Mouse (Mus musculus): Measurements from ENCODE around the gene Otud5. TPM values are rescaled to one million over a fixed set of nuclear protein-coding genes. Genes with fewer than 3 reads are reported as not detected.
"Not testable (repeated sequence)": the region's sequence is repeated elsewhere in the genome, so short reads cannot be mapped to it uniquely, and the experiment has no call there.

Gene Otud5
- polyA plus RNA-seq, 1 experiment: 49.4 TPM

DNA sequence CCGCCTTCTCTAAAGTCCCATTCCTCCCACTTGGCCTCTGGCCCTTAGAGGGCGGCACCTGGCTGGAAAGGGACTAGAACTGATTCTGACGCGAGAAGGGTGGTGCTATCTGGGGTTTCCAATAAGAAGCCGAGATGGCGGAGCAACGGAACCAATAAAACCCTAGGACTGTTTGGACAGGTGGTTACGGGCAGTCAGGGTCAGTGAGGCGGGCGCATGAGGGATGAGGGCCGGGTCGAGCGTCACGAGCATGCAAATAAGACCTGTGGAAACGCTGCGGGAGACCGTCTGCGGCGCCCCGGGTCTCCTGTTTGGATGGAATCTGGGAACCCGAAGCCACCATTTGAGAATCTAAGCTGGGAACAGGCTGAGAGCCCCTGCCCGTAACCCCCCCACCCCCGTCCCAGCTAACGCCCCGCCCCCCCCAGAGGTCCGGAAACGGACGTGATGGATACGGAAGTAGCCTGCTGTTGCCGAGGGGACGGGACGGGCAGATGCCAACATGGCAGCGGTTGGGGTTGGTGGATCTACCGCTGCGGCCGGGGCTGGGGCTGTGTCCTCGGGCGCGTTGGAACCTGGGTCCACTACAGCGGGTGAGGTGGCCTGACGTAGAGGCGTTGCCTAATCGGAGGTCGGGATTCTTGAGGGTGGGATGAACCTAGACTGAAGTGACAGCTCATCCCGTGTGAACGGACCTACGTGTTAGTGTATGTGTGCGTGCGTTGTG, 42.8 kb downstream of the Otud5 start, which contains the start of gene Slc35a2:
TSS of gene Slc35a2 (plus strand) at position 188 of the 727 bp plus-strand sequence.
- 5% methylated on average over 41 of the region's 49 CpGs for WGBS
- Histone ChIP-seq H3K27ac (ENCODE audit: insufficient read depth, low read length) (peak within 1 kb of the TSS; percentile 94), H3K4me1 (ENCODE audit: control insufficient read depth, insufficient read depth, low read length) (no peaks in the 10 kb centered on the region), H3K4me3 (replicated peaks; ENCODE audit: insufficient read depth, low read depth, low read length) (peak within 1 kb of the TSS; percentile 99), H3K27me3 (ENCODE audit: control insufficient read depth, insufficient read depth, low read length) (no peaks in the 10 kb centered on the region)
- DNase-seq: peak; percentile 85 to 92
- TF ChIP-seq POLR2A (IDR thresholded peaks at IDR 0.05; ENCODE audit: borderline replicate concordance, insufficient read depth, low read length): peak; percentile 58
- no peak for TF ChIP-seq CTCF (IDR thresholded peaks at IDR 0.05; ENCODE audit: borderline replicate concordance, insufficient read depth, low read depth, low read length)

DNA sequence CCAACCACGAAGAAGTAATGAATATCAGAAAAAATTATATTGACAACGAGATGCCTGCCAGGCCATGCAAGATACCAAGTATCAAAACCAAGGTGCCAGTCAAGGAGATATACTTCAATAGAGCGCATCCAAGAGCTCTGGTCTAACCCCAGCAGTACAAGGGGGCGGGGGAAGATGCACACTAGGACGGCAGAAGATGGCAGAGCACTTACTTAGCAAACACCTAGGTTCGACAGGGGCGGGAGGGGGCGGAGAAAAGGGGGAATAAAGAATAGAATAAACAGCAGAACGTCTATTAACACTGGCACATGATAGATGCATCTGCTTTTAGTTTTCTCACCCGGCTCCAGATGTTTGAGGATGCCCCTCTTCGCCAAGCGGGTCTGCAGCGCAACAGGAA, 57.0 kb downstream of the Otud5 start:
- H3K4me3 ChIP-seq (replicated peaks; ENCODE audit: insufficient read depth, low read depth, low read length): peak overlapping the region; percentile 95
- 24% methylated on average over 13 of the region's 13 CpGs for WGBS
- peak overlapping the region; percentile 99; the same call in 1 of the 2 replicates for H3K27ac ChIP-seq (ENCODE audit: insufficient read depth, low read length)
- H3K4me1 ChIP-seq (ENCODE audit: control insufficient read depth, insufficient read depth, low read length): no peaks in the 10 kb centered on the region
- TF ChIP-seq POLR2A (IDR thresholded peaks at IDR 0.05; ENCODE audit: borderline replicate concordance, insufficient read depth, low read length) (no peak), CTCF (IDR thresholded peaks at IDR 0.05; ENCODE audit: borderline replicate concordance, insufficient read depth, low read depth, low read length) (no peak)
- DNase-seq: no peak
- no peaks in the 10 kb centered on the region for H3K27me3 ChIP-seq (ENCODE audit: control insufficient read depth, insufficient read depth, low read length)

DNA sequence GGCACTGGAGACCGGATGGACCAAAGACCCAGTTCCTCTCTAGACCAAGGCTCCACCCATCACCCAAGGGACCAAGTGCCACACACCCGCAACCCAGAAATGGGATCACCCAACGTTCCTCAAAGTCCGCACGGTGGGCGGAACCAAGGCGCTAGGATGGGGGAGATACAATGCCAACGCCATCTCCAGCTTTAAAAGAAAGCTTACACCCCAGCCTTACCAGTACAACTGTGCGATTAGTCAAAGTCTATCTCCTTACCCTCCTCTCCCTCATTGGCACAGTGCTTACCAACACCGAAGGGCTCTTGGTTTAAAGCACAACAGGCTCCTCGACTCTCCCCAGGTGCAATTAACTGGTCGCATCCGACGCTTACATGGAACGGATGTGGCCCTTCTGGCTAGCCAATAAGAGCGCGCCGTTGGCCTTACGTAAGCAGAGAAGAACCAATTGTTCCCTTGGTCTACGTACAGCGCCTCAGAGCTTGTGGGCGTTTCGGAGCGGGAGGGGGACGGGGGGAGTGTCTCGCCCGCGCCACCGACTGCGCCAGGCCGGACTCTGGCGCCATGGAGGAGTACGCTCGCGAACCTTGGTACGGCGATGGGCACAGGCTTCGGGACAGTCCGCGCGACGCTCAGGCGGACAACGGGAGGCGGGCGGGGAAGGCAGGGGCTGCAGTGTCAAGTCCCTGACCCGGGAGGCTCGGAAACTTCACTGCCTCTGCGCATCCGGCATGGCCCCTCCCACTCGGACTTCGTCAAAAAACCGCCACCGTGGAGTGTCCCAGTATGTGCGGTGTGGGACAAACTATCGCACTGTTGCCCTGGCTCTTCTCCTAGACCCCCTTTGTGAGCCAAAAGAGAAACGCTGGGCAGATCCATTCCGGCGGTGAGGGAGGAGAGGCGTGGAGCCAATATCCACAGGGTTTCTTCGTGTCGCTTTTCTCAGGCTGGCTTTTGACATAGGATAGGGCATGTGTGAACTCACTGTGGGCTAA, 58.0 kb downstream of the Otud5 start, which contains the start of the genes Pqbp1 and Timm17b:
TSS of gene Pqbp1 (minus strand) at position 390 of the 995 bp plus-strand sequence.
TSS of gene Timm17b (plus strand) at position 478 of the 995 bp plus-strand sequence.
- Histone ChIP-seq H3K27me3 (ENCODE audit: control insufficient read depth, insufficient read depth, low read length) (no peaks in the 10 kb centered on the region), H3K27ac (ENCODE audit: insufficient read depth, low read length) (peak within 1 kb of the TSS; percentile 99), H3K4me1 (ENCODE audit: control insufficient read depth, insufficient read depth, low read length) (no peaks in the 10 kb centered on the region), H3K4me3 (replicated peaks; ENCODE audit: insufficient read depth, low read depth, low read length) (peak within 1 kb of the TSS; percentile 95)
- DNase-seq: peak; percentile 88 to 94
- WGBS: 4% methylated on average over 59 of the region's 62 CpGs
- TF ChIP-seq CTCF (IDR thresholded peaks at IDR 0.05; ENCODE audit: borderline replicate concordance, insufficient read depth, low read depth, low read length) (no peak), POLR2A (IDR thresholded peaks at IDR 0.05; ENCODE audit: borderline replicate concordance, insufficient read depth, low read length) (peak; percentile 79)

DNA sequence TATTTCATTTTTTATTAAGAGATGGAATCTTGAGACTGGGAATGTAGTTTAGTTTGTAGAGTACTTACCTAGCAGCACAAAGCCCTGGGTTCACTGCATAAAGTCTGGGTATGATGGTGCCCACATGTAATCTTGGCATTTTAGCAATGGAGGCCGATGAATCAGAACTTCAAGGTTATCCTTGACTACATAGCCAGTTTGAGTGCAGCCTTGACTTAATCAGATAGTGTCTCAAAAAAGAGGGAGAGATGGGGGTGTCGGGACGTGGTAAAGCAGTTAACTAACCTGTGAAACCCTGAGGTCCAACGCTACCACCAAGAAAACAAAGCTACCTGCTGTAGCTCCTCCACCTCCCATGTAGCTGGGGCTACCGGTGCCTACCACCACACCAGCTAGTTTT, 63.3 kb downstream of the Otud5 start:
- no peak overlapping the region for H3K27ac ChIP-seq (ENCODE audit: insufficient read depth, low read length)
- H3K4me1 ChIP-seq (ENCODE audit: control insufficient read depth, insufficient read depth, low read length): no peaks in the 10 kb centered on the region
- no peak for DNase-seq
- 92% methylated on average over 5 of the region's 5 CpGs for WGBS
- TF ChIP-seq CTCF (IDR thresholded peaks at IDR 0.05; ENCODE audit: borderline replicate concordance, insufficient read depth, low read depth, low read length): no peak
- no peak for TF ChIP-seq POLR2A (IDR thresholded peaks at IDR 0.05; ENCODE audit: borderline replicate concordance, insufficient read depth, low read length)
- no peaks in the 10 kb centered on the region for H3K27me3 ChIP-seq (ENCODE audit: control insufficient read depth, insufficient read depth, low read length)
- no peak overlapping the region for H3K4me3 ChIP-seq (replicated peaks; ENCODE audit: insufficient read depth, low read depth, low read length)

DNA sequence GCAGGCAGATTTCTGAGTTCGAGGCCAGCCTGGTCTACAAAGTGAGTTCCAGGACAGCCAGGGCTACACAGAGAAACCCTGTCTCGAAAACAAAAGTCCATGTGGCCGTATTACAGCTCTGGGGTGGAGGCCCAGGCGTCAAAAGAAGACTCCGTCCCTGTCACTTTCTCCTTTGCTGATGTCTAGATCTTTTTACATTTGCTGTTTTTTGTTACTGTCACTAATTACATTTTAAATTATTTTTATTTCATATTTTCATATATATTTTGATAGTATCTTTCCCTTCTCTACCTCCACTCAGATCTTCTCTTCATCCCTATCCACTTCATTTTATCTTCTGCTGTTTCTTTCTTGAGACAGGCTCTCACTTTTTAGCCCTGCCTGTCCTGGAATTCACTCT, 66.6 kb downstream of the Otud5 start, which contains the start of gene Gm10491:
TSS of gene Gm10491 (minus strand) at position 101 of the 400 bp plus-strand sequence.
- TF ChIP-seq POLR2A (IDR thresholded peaks at IDR 0.05; ENCODE audit: borderline replicate concordance, insufficient read depth, low read length) (no peak), CTCF (IDR thresholded peaks at IDR 0.05; ENCODE audit: borderline replicate concordance, insufficient read depth, low read depth, low read length) (no peak)
- Histone ChIP-seq H3K27me3 (ENCODE audit: control insufficient read depth, insufficient read depth, low read length) (no peaks in the 10 kb centered on the region), H3K27ac (ENCODE audit: insufficient read depth, low read length) (no peak within 1 kb of the TSS), H3K4me1 (ENCODE audit: control insufficient read depth, insufficient read depth, low read length) (no peaks in the 10 kb centered on the region), H3K4me3 (replicated peaks; ENCODE audit: insufficient read depth, low read depth, low read length) (no peak within 1 kb of the TSS)
- DNase-seq: no peak
- WGBS: 91% methylated on average over 5 of the region's 5 CpGs

DNA sequence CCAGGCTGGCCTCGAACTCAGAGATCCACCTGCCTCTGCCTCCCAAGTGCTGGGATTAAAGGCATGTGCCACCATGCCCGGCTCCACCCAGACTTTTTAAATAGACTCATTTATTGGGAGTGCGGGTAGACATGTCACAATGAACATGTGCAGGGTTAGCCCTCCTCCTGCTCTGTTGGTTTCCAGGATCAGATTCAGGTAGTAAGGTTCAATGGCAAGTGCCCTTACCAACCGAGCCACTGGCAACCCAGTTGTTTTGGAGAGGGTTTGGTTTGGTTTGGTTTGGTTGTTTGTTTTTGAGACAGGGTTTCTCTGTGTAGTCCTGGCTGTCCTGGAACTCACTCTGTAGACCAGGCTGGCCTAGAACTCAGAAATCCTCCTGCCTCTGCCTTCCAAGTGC, 68.1 kb downstream of the Otud5 start, which contains the start of gene Gm10490:
TSS of gene Gm10490 (plus strand) at position 301 of the 400 bp plus-strand sequence.
- H3K4me1 ChIP-seq (ENCODE audit: control insufficient read depth, insufficient read depth, low read length); H3K27me3 ChIP-seq (ENCODE audit: control insufficient read depth, insufficient read depth, low read length); H3K4me3 ChIP-seq (replicated peaks; ENCODE audit: insufficient read depth, low read depth, low read length); DNase-seq; H3K27ac ChIP-seq (ENCODE audit: insufficient read depth, low read length): not testable (repeated sequence)
- 91% methylated on average over 4 of the region's 4 CpGs for WGBS

DNA sequence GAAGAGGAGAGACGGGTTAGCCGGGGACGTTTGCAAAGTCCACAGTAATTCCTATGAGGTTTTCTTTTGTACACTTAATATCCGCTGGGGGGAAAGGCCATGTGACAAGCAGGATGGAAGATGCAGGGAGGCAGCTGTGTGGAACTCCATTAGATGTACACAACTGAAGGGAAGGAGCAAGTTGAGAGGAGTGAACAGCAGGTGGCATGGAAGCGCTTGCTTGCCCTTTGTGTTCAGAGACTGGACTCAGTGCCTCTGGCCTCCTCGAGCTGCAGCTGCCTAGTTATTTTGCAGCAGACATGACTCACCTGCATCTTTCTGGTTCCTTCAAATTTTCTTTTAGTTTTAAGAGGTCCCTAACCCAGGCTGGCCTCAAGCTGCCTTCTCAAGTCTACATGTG, 69.3 kb downstream of the Otud5 start:
- 36% methylated on average over 6 of the region's 6 CpGs for whole genome bisulfite sequencing
- no peaks in the 10 kb centered on the region for H3K4me1 ChIP-seq (ENCODE audit: control insufficient read depth, insufficient read depth, low read length)
- no peak overlapping the region for H3K4me3 ChIP-seq (replicated peaks; ENCODE audit: insufficient read depth, low read depth, low read length)
- no peak for DNase-seq
- H3K27me3 ChIP-seq (ENCODE audit: control insufficient read depth, insufficient read depth, low read length): no peaks in the 10 kb centered on the region
- no peak for TF ChIP-seq CTCF (IDR thresholded peaks at IDR 0.05; ENCODE audit: borderline replicate concordance, insufficient read depth, low read depth, low read length)
- no peak overlapping the region for H3K27ac ChIP-seq (ENCODE audit: insufficient read depth, low read length)

Data from cerebellum, adult 2 months (tissue).